Mouse (Mus musculus) forebrain, embryonic 13.5 days (tissue): Measurements from ENCODE around the gene Arel1. TPM values are rescaled to one million over a fixed set of nuclear protein-coding genes. Genes with fewer than 3 reads are reported as not detected.

ENCODE experiments used
- ATAC-seq: fragments of 200-750 bp; cut with Nextera tagmentation; 2 replicates; pipeline ENCODE4 v1.8.0; 2017
- H3K27ac ChIP-seq: fragments of 300-500 bp; sonication (generic); 2 replicates; pipeline ENCODE4 v1.5.1; 2015; ENCODE audit warnings: inconsistent platforms, mild to moderate bottlenecking, moderate library complexity
- H3K27me3 ChIP-seq: fragments of 300-500 bp; sonication (generic); 2 replicates; pipeline ENCODE4 v1.6.1; 2015; ENCODE audit warnings: mild to moderate bottlenecking, inconsistent platforms
- H3K36me3 ChIP-seq: fragments of 300-500 bp; sonication (generic); 2 replicates; pipeline ENCODE4 v1.6.1; 2015; ENCODE audit warnings: mild to moderate bottlenecking, inconsistent platforms; ENCODE audit not compliant: poor library complexity, severe bottlenecking
- H3K4me1 ChIP-seq: fragments of 300-500 bp; sonication (generic); 2 replicates; pipeline ENCODE4 v1.6.1; 2015; ENCODE audit warnings: inconsistent platforms
- H3K4me2 ChIP-seq: fragments of 300-500 bp; sonication (generic); 2 replicates; pipeline ENCODE4 v1.6.1; 2015; ENCODE audit warnings: inconsistent platforms, mild to moderate bottlenecking, moderate library complexity
- H3K4me3 ChIP-seq: fragments of 300-500 bp; sonication (generic); 2 replicates; pipeline ENCODE4 v1.5.1; 2015; ENCODE audit warnings: mild to moderate bottlenecking, inconsistent platforms
- H3K9ac ChIP-seq: fragments of 300-500 bp; sonication (generic); 2 replicates; pipeline ENCODE4 v1.6.1; 2015; ENCODE audit warnings: mild to moderate bottlenecking, inconsistent platforms
- H3K9me3 ChIP-seq: fragments of 300-500 bp; sonication (generic); replicated peaks from 2 replicates; pipeline ENCODE4 v1.6.1; 2016; ENCODE audit warnings: inconsistent platforms
- WGBS: fragments of 180-500 bp; shearing (Covaris S2); methylation state at CpG from one replicate; pipeline ENCODE4 v1.1.7; 2015; 5-methylcytosine and 5-hydroxymethylcytosine counted together
- polyA plus RNA-seq: library from polyadenylated mRNA; unstranded; fragments of >200 nt; fragmentation: Nextera tagmentation; extraction: Ambion mirVana; gene quantifications from 2 replicates; pipeline ENCODE4 v1.2.1, GENCODE M21; 2015

The Arel1 gene
- polyA plus RNA-seq, 1 experiment from 2014 or later = 22.1 TPM

- Histone ChIP-seq H3K36me3 (peaks cover 78% of the 10 kb centered on the region), H3K27ac (no peak overlapping the region), H3K9ac (no peak overlapping the region), H3K4me1 (no peaks in the 10 kb centered on the region), H3K4me2 (no peak overlapping the region), H3K9me3 (no peaks in the 10 kb centered on the region), H3K4me3 (no peak overlapping the region), H3K27me3 (no peaks in the 10 kb centered on the region)
- 91% methylated on average over 9 of the region's 9 CpGs for WGBS
- ATAC-seq = no peak
Observed at GRCm38 (mm10) chr12:84944813-84945553, 25.7 kb downstream of the Arel1 start.

DNA sequence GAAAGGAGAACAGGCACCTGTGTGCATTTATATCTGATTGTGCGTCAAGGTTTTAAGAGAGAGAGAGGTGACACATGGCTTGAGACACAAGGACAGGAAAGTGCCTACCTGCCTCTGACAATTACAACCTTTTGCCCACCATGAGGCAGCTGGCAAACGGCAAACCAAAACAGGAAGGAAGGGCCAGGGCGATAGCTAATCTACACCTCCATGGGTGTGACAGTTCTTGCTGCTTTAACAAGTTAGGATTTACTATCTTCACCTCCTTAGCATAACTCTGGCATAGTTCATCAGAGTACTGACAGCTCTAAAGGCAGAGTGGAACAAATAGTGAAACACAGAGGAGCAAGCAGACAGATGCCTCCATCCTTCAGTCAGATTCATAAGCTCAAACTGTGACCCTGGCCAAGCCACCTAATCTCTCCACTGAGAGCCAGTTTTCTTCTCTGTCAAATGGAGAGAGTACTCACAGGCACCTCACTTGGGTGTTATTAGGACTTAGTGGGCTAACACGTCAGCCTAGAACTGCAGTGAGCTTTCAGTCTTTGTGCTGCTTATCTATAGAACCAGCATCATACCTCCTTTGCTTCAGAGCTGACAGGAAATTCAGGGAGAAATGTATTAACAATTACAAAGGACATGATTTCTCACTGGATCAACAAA is 26.4 kb downstream of the Arel1 start:
- no peak for ATAC-seq
- Histone ChIP-seq H3K36me3 (peaks cover 78% of the 10 kb centered on the region), H3K27me3 (no peaks in the 10 kb centered on the region), H3K4me2 (no peak overlapping the region), H3K9me3 (no peaks in the 10 kb centered on the region), H3K4me1 (no peaks in the 10 kb centered on the region), H3K27ac (no peak overlapping the region), H3K9ac (no peak overlapping the region), H3K4me3 (no peak overlapping the region)
- WGBS = 94% methylated on average over 4 of the region's 4 CpGs

DNA sequence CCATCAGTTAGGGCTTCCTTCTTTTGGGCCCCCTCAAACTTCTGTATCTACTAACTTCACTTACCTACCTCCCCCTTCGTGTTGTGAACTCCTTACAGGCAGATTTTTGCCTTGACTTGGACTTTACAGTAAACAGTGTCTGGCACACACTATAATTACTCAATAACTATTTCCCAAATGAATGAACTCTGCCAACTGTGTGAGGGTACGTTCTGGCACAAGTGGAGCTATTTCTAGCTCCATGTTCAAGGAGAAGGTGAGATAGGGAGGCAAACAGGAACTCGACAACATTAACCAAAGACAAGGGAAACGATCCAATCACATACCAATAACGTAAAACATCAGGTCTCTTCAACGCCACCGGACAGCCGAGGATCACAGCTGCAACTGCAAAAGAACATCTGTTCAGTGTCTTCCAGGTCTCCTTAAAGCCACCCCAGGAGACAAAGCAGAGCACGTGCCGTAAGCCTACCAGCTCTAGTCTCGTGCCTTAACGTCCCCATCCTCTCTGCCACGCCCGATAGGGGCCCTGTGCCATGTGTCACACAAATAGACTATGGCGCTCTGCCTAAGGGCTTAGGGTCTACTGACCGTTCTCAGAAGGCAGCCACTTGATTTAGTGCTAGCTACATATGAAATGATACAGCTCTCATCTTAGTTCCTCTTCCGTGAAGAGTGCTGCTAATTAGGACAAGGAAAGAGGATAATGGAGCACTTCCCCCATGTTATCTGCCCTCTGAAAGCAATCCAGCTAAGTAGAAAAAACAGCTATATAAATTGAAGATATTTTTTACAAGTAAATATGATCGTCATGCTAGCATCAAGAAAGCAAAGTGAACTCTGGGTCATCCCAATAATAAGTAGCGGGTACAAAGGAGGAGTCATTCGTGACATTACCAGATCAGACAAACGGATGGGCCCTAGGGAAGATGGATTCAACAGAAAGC is 27.4 kb downstream of the Arel1 start:
- H3K9ac ChIP-seq = no peak overlapping the region
- H3K4me1 ChIP-seq = no peaks in the 10 kb centered on the region
- 94% methylated on average over 21 of the region's 21 CpGs for WGBS
- H3K4me3 ChIP-seq = no peak overlapping the region
- no peak overlapping the region for H3K27ac ChIP-seq
- ATAC-seq = no peak
- no peaks in the 10 kb centered on the region for H3K27me3 ChIP-seq
- peaks cover 75% of the 10 kb centered on the region for H3K36me3 ChIP-seq
- no peak overlapping the region for H3K4me2 ChIP-seq
- no peaks in the 10 kb centered on the region for H3K9me3 ChIP-seq

DNA sequence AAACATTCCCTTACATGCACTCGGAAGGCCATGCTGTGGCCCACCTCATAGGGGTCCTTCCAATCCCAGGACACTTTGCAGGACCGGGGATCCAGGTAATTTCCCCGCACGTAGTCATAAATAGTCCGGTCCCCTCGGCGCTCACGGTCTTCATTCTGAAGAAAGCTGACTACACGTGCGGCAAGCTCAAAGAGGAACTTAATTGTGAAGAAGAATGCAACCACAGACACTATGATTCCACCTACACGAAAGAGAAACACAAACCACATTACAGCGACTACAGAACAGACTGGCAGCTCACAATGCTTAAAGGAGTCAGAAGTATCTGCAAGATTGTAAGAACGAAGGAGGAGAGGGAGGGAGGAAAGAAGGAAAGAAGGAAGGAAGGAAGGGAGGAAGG is 29.0 kb downstream of the Arel1 start:
- H3K4me2 ChIP-seq = no peak overlapping the region
- H3K4me1 ChIP-seq = no peaks in the 10 kb centered on the region
- no peak for ATAC-seq
- WGBS = 95% methylated on average over 13 of the region's 13 CpGs
- H3K4me3 ChIP-seq = no peak overlapping the region
- H3K36me3 ChIP-seq = peaks cover 63% of the 10 kb centered on the region
- H3K9me3 ChIP-seq = no peaks in the 10 kb centered on the region
- no peaks in the 10 kb centered on the region for H3K27me3 ChIP-seq
- H3K27ac ChIP-seq = no peak overlapping the region
- no peak overlapping the region for H3K9ac ChIP-seq

- Histone ChIP-seq H3K36me3 (peaks cover 55% of the 10 kb centered on the region), H3K27ac (no peak overlapping the region), H3K27me3 (no peaks in the 10 kb centered on the region), H3K9ac (no peak overlapping the region), H3K9me3 (no peaks in the 10 kb centered on the region), H3K4me3 (no peak overlapping the region), H3K4me1 (no peaks in the 10 kb centered on the region), H3K4me2 (no peak overlapping the region)
- WGBS = 92% methylated on average over 7 of the region's 7 CpGs
- no peak for ATAC-seq
Observed at GRCm38 (mm10) chr12:84940343-84940742, 30.4 kb downstream of the Arel1 start.

- Histone ChIP-seq H3K36me3 (peaks cover 60% of the 10 kb centered on the region), H3K27me3 (no peaks in the 10 kb centered on the region), H3K27ac (no peak overlapping the region), H3K9ac (no peak overlapping the region), H3K4me2 (no peak overlapping the region), H3K9me3 (no peaks in the 10 kb centered on the region), H3K4me3 (no peak overlapping the region), H3K4me1 (no peaks in the 10 kb centered on the region)
- no peak for ATAC-seq
- WGBS = 95% methylated on average over 7 of the region's 7 CpGs
Observed at GRCm38 (mm10) chr12:84939117-84939516, 31.6 kb downstream of the Arel1 start.

DNA sequence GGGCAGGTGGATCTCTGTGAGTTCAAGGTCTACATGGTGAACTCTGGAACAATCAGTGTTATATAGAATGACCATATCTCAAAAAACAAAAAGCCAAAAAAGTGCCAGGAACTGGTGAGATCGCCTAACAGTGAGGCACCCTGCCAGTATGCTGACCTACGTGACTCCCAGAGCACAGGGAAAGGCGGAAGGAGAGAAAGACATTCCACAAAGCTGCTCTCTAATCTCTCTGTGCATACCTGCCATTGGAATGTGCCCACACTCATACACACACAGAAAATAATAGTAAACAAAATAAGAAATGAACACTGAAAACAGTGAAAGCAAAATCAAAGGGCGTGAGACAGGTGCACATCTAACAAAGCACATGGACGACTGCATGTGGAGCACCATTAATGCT is 35.4 kb downstream of the Arel1 start:
- Histone ChIP-seq H3K9me3 (no peaks in the 10 kb centered on the region), H3K4me2 (no peak overlapping the region), H3K27me3 (no peaks in the 10 kb centered on the region), H3K27ac (no peak overlapping the region), H3K36me3 (peaks cover 65% of the 10 kb centered on the region), H3K4me3 (no peak overlapping the region), H3K9ac (no peak overlapping the region), H3K4me1 (no peaks in the 10 kb centered on the region)
- no peak for ATAC-seq
- WGBS = 77% methylated on average over 5 of the region's 5 CpGs

DNA sequence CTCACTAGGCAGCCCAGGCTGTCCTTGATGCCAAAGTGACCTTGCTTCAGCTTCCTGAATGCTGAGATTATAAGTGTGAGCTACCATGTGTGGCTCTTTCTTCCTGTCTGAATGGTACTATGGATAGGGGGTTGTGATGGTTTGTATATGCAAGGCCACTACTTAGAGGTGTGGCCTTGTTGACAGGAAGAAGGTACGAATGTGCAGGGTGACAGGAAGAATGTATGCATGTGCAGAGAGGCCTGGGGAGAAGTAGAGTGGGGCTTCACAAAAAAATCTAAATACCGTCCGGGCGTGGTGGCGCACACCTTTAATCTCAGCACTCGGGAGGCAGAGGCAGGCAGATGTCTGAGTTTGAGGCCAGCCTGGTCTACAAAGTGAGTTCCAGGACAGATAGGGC is 38.5 kb downstream of the Arel1 start:
- ATAC-seq = no peak
- Histone ChIP-seq H3K9me3 (no peaks in the 10 kb centered on the region), H3K4me3 (no peak overlapping the region), H3K9ac (no peak overlapping the region), H3K4me1 (no peaks in the 10 kb centered on the region), H3K27ac (no peak overlapping the region), H3K27me3 (no peaks in the 10 kb centered on the region), H3K4me2 (no peak overlapping the region), H3K36me3 (peaks cover 75% of the 10 kb centered on the region)
- WGBS = 94% methylated on average over 6 of the region's 6 CpGs

DNA sequence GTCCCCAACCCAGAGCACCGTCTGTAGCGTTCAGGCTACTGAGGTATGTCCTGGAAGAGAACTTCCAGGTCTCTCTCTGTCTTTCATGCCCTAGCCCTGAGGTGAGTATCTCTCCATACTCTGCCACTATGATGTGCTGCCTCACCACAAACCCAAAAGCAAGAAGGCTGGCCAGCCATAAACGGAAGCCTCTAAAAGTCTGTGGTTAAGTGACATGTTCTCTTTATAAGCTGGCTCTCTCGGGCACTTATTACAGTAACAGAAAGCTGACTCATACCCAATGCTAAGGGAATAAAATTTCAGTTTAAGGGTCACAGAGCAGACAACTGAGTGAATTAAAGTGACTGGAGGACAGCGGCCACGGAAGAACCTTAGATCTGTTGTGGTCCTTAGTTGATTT is 44.2 kb downstream of the Arel1 start:
- WGBS = 93% methylated on average over 6 of the region's 6 CpGs

GRCm38 (mm10) chr12:84924324-84924723 is 46.4 kb downstream of the Arel1 start:
- 86% methylated on average over 5 of the region's 5 CpGs for WGBS
- H3K4me3 ChIP-seq = no peak overlapping the region
- no peaks in the 10 kb centered on the region for H3K27me3 ChIP-seq
- H3K36me3 ChIP-seq = peaks cover 88% of the 10 kb centered on the region
- H3K4me1 ChIP-seq = peaks cover 10% of the 10 kb centered on the region
- H3K9ac ChIP-seq = no peak overlapping the region
- H3K9me3 ChIP-seq = no peaks in the 10 kb centered on the region
- H3K4me2 ChIP-seq = no peak overlapping the region
- ATAC-seq = no peak
- no peak overlapping the region for H3K27ac ChIP-seq

More for the DNA sequence above, 44.2 kb downstream of the Arel1 start:
- Histone ChIP-seq H3K27me3 (no peaks in the 10 kb centered on the region), H3K9ac (no peak overlapping the region), H3K4me1 (peaks cover 6% of the 10 kb centered on the region), H3K36me3 (peaks cover 90% of the 10 kb centered on the region), H3K27ac (no peak overlapping the region), H3K4me3 (no peak overlapping the region), H3K9me3 (no peaks in the 10 kb centered on the region), H3K4me2 (no peak overlapping the region)
- ATAC-seq = no peak

DNA sequence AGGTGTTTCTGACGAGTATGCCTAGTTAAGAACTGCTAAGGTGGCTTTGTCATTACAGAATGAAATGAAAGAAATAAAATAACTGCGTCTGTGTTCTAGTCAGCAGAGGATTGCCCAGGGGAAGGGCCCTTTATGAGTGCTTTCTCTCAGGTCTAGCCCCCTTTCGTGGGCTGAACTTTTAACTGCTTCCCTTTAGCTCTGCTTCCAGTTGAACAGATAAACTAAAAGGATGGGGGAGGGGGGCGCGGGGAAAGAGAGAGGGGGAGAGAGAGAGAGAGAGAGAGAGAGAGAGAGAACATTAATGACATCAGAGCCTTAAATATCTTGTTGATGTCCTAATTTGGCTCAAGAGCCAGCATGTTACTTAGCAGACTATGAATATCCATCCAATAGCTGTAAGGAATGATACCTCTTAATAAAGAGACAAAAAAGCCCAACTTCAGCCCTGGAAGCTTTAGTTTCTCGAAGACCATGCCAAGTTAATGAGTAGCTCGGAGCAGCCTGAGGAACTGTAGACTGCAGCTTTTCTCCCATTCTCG is 48.8 kb downstream of the Arel1 start:
- Histone ChIP-seq H3K4me3 (no peak overlapping the region), H3K27ac (peak overlapping the region; percentile 54; the same call in 1 of the 2 replicates), H3K4me2 (0 out of 2 replicates have a peak overlapping the region, but pooled peaks have one; percentile 5), H3K4me1 (peaks cover 10% of the 10 kb centered on the region), H3K36me3 (peaks cover 87% of the 10 kb centered on the region), H3K9ac (no peak overlapping the region), H3K27me3 (no peaks in the 10 kb centered on the region), H3K9me3 (no peaks in the 10 kb centered on the region)
- WGBS = 34% methylated on average over 8 of the region's 8 CpGs
- ATAC-seq = no peak

DNA sequence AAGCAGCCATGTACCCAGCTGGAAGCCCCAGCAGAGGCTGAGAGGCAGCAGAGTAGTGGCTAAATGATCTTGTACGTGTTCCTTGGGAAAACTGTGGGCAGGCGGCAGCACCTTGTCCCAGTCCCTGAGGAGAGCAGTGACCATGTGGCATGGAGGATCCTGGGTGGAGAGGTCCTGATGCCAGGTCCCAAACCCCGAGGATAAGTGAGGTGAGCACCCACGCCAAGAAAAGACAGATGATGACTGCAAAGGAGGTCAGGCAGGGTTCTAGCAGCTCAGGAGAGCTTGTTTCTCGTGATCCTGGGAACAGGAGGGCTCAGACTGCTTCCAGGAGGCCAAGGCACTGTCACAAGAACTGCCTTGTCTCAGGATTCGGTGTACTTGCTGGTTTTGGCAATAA is 51.9 kb downstream of the Arel1 start:
- no peak overlapping the region for H3K4me3 ChIP-seq
- no peak for ATAC-seq
- no peak overlapping the region for H3K4me2 ChIP-seq
- H3K9ac ChIP-seq = no peak overlapping the region
- 86% methylated on average over 6 of the region's 6 CpGs for WGBS
- H3K4me1 ChIP-seq = peaks cover 10% of the 10 kb centered on the region
- H3K27ac ChIP-seq = no peak overlapping the region
- H3K27me3 ChIP-seq = no peaks in the 10 kb centered on the region
- peaks cover 70% of the 10 kb centered on the region for H3K36me3 ChIP-seq
- H3K9me3 ChIP-seq = no peaks in the 10 kb centered on the region
